Mouse (Mus musculus) bone marrow macrophage, adult 2 months (primary cell): ENCODE data around the gene Nom1.

Source experiments
- CTCF ChIP-seq: IDR thresholded peaks from 2 replicates; pipeline ENCODE4 v1.5.1; 2012; ENCODE audit warnings: low read depth, mild to moderate bottlenecking, low read length, moderate library complexity
- POLR2A ChIP-seq: IDR thresholded peaks from 2 replicates; pipeline ENCODE4 v1.6.1; 2012; ENCODE audit warnings: mild to moderate bottlenecking, low read depth, low read length, borderline replicate concordance

- TF ChIP-seq CTCF: no peak
- no peak for TF ChIP-seq POLR2A
Measured at GRCm38 (mm10) chr5:29474246-29474960, 39.9 kb downstream of the Nom1 start.
